Mouse (Mus musculus): ENCODE results near the gene Hsd11b2.
A peak's percentile ranks its signal among the peaks of the same experiment; 100 is the strongest.

The Hsd11b2 gene

GRCm38 (mm10) chr8:105518436-105519313 lies at the start of gene Hsd11b2:
Gene Hsd11b2 (plus strand): TSS chr8:105518755.
- peak; percentile 55 for DNase-seq (ENCODE audit: low spot score)

GRCm38 (mm10) chr8:105469041-105469695 lies 49.4 kb upstream of the Hsd11b2 start:
- DNase-seq (ENCODE audit: low spot score), result no peak

- DNase-seq (ENCODE audit: low spot score), result no peak
Observed at GRCm38 (mm10) chr8:105469816-105470215, 48.7 kb upstream of the Hsd11b2 start.

GRCm38 (mm10) chr8:105470262-105470661 lies 48.3 kb upstream of the Hsd11b2 start:
- no peak for DNase-seq (ENCODE audit: low spot score)

- no peak for DNase-seq (ENCODE audit: low spot score)
Observed at GRCm38 (mm10) chr8:105470681-105471313, 47.8 kb upstream of the Hsd11b2 start.

- peak; percentile 71 for DNase-seq (ENCODE audit: low spot score)
Observed at GRCm38 (mm10) chr8:105471314-105472015, 47.1 kb upstream of the Hsd11b2 start, which contains the start of gene Tppp3. Gene Tppp3 (minus strand): TSS chr8:105471526.

GRCm38 (mm10) chr8:105472414-105472932 lies 46.1 kb upstream of the Hsd11b2 start:
- no peak for DNase-seq (ENCODE audit: low spot score)

- no peak for DNase-seq (ENCODE audit: low spot score)
Observed at GRCm38 (mm10) chr8:105472983-105473382, 45.6 kb upstream of the Hsd11b2 start.

GRCm38 (mm10) chr8:105473816-105474606 lies 44.5 kb upstream of the Hsd11b2 start:
- no peak for DNase-seq (ENCODE audit: low spot score)

- DNase-seq (ENCODE audit: low spot score), result no peak
Observed at GRCm38 (mm10) chr8:105474680-105475079, 43.9 kb upstream of the Hsd11b2 start.

GRCm38 (mm10) chr8:105475254-105475653 lies 43.3 kb upstream of the Hsd11b2 start:
- no peak for DNase-seq (ENCODE audit: low spot score)

GRCm38 (mm10) chr8:105475742-105476141 lies 42.8 kb upstream of the Hsd11b2 start:
- DNase-seq (ENCODE audit: low spot score), result no peak

- DNase-seq (ENCODE audit: low spot score), result no peak
Observed at GRCm38 (mm10) chr8:105476161-105476560, 42.4 kb upstream of the Hsd11b2 start.

- peak; percentile 56 for DNase-seq (ENCODE audit: low spot score)
Observed at GRCm38 (mm10) chr8:105476628-105477413, 41.7 kb upstream of the Hsd11b2 start.

GRCm38 (mm10) chr8:105477792-105478191 lies 40.8 kb upstream of the Hsd11b2 start:
- no peak for DNase-seq (ENCODE audit: low spot score)

- no peak for DNase-seq (ENCODE audit: low spot score)
Observed at GRCm38 (mm10) chr8:105481013-105481412, 37.5 kb upstream of the Hsd11b2 start.

GRCm38 (mm10) chr8:105481453-105481852 lies 37.1 kb upstream of the Hsd11b2 start:
- peak; percentile 53 for DNase-seq (ENCODE audit: low spot score)

- no peak for DNase-seq (ENCODE audit: low spot score)
Observed at GRCm38 (mm10) chr8:105482123-105482522, 36.4 kb upstream of the Hsd11b2 start.

GRCm38 (mm10) chr8:105483212-105484029 lies 35.1 kb upstream of the Hsd11b2 start:
- DNase-seq (ENCODE audit: low spot score), result no peak

Measured in c-Kit-positive CD71-positive TER-119-positive erythroid progenitor cells, embryonic 14.5 days (primary cell).